Mouse (Mus musculus) kidney, postnatal 0 days (tissue): ENCODE results near the gene Maml3. TPM values are rescaled to one million over a fixed set of nuclear protein-coding genes. Genes with fewer than 3 reads are reported as not detected.

Experiments used
- ATAC-seq: fragments of 200-750 bp; cut with Nextera tagmentation; replicated peaks from 2 replicates; pipeline ENCODE4 v1.8.0; 2017; ENCODE audit warnings: low read depth, moderate number of reproducible peaks, moderate TSS enrichment, moderate library complexity; ENCODE audit not compliant: low FRiP score
- DNase-seq: peaks from one replicate; pipeline ENCODE4 v3.0.0-alpha.2; 2016; ENCODE audit warnings: low spot score
- H3K27ac ChIP-seq: fragments of 300-500 bp; sonication (generic); 2 replicates; pipeline ENCODE4 v1.5.1; 2014; ENCODE audit warnings: mild to moderate bottlenecking
- H3K27me3 ChIP-seq: fragments of 300-500 bp; sonication (generic); 2 replicates; pipeline ENCODE4 v1.6.1; 2014; ENCODE audit warnings: low read length, mixed read lengths; ENCODE audit not compliant: insufficient read depth
- H3K36me3 ChIP-seq: fragments of 300-500 bp; sonication (generic); 2 replicates; pipeline ENCODE4 v1.6.1; 2014; ENCODE audit warnings: low read length, mixed read lengths; ENCODE audit not compliant: insufficient read depth
- H3K4me1 ChIP-seq: fragments of 300-500 bp; sonication (generic); replicated peaks from 2 replicates; pipeline ENCODE4 v1.6.1; 2014; ENCODE audit warnings: antibody characterized with exemption, low read length, mixed read lengths; ENCODE audit not compliant: insufficient read depth
- H3K4me2 ChIP-seq: fragments of 300-500 bp; sonication (generic); 2 replicates; pipeline ENCODE4 v1.6.1; 2014; ENCODE audit warnings: mild to moderate bottlenecking, low read length, moderate library complexity, mixed read lengths
- H3K4me3 ChIP-seq: fragments of 300-500 bp; sonication (generic); replicated peaks from 2 replicates; pipeline ENCODE4 v1.5.1; 2014; ENCODE audit warnings: low read depth, low read length
- H3K9ac ChIP-seq: fragments of 300-500 bp; sonication (generic); 2 replicates; pipeline ENCODE4 v1.6.1; 2014; ENCODE audit warnings: low read depth, low read length
- H3K9me3 ChIP-seq: fragments of 300-500 bp; sonication (generic); replicated peaks from 2 replicates; pipeline ENCODE4 v1.6.1; 2016; ENCODE audit warnings: low read length, inconsistent platforms, mixed read lengths
- CTCF ChIP-seq: IDR thresholded peaks from 2 replicates; pipeline ENCODE4 v1.5.1; 2016; ENCODE audit warnings: antibody characterized with exemption, low read depth, mild to moderate bottlenecking, moderate library complexity
- WGBS: fragments of 180-500 bp; shearing (Covaris S2); extraction: QIAGEN DNeasy Blood & Tissue Kit; methylation state at CpG from one replicate; pipeline ENCODE4 v1.1.7; 2014; 5-methylcytosine and 5-hydroxymethylcytosine counted together
- polyA plus RNA-seq: library from polyadenylated mRNA; unstranded; fragments of >200 nt; fragmentation: Nextera tagmentation; extraction: Ambion mirVana; gene quantifications from 2 replicates; pipeline ENCODE4 v1.2.1, GENCODE M21; 2015

Maml3 gene
- polyA plus RNA-seq, 1 experiment from 2014 or later: 5.4 TPM

DNA sequence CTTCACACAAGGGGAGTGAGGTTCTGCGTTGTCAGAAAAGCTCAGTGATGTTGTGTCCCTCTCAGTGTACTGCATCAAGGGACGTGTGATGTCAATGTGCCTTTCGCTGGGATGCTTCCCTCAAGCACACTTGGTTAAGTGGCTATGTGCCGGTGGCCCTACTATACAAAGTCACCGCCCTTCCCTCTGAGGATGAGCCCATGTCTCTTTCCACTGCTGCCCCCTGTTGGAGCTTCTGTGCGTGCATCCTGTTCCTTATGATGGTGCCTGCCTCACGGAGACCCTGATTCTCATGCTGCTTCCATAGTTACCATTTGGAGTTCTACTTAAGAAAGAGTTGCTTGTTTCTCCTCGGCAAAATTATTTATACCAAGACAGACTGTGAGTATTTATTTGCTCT, 210.4 kb downstream of the Maml3 start:
- WGBS: 79% methylated on average over 8 of the region's 8 CpGs
- peak; percentile 43; the same call in 1 of the 2 replicates for TF ChIP-seq CTCF
- H3K9ac ChIP-seq: no peak overlapping the region
- H3K36me3 ChIP-seq: no peaks in the 10 kb centered on the region
- no peaks in the 10 kb centered on the region for H3K27me3 ChIP-seq
- H3K4me3 ChIP-seq: no peak overlapping the region
- no peak for DNase-seq
- H3K4me1 ChIP-seq: 0 out of 2 replicates have a peak, but pooled peaks cover 4% of the 10 kb centered on the region
- peaks cover 6% of the 10 kb centered on the region; the same call in 1 of the 2 replicates for H3K9me3 ChIP-seq
- H3K4me2 ChIP-seq: no peak overlapping the region
- no peak for ATAC-seq
- H3K27ac ChIP-seq: no peak overlapping the region

DNA sequence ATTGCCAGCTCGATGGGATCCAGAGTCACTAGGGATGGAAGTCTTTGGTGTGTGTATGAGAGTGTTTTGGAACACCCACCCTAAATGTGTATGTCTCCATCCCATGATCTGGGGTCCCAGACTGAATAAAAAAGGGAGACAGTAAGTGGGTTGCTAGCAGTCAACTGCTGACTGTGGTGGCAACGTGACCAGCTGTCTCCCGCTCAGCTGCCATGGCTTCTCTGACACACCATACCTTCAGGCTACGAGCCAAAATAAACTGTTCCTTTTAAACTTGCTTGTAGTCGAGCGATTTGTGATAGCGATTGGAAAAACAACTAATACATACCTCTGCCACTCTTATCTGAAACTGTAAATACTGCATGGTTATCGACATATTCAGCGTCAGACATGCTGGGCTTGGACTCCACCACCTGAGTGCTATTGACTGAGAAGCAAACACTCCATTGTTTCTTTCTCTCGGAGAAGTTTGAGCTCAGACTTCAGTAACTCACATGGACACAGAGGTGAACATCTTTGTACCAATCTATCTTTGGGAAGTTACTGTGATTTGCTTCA, 213.2 kb downstream of the Maml3 start:
- H3K4me2 ChIP-seq: no peak overlapping the region
- no peak overlapping the region for H3K4me3 ChIP-seq
- H3K36me3 ChIP-seq: no peaks in the 10 kb centered on the region
- WGBS: 76% methylated on average over 10 of the region's 10 CpGs
- no peak for TF ChIP-seq CTCF
- DNase-seq (no peak), ATAC-seq (no peak)
- H3K4me1 ChIP-seq: peaks cover 14% of the 10 kb centered on the region; the same call in 1 of the 2 replicates
- H3K9ac ChIP-seq: no peak overlapping the region
- H3K27ac ChIP-seq: no peak overlapping the region
- H3K9me3 ChIP-seq: peaks cover 6% of the 10 kb centered on the region; the same call in 1 of the 2 replicates
- no peaks in the 10 kb centered on the region for H3K27me3 ChIP-seq

DNA sequence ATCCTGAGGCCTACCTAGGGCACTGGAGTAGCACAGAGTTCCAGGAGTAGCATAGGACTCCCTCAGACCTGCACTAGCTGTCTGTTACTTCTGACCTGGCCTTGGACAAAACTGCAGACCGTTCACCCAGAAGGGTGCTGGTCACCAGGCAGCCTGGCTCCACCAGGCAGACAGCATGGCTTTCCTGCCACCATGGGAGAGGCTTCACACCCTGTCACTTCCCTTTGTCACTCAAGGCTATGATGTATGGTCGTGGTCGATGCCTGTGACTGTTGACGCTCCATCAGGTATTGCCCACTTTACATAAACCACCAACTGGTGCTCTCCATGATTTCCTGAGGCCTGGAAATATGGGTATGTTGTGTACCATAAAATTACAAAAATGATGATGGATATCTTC, 214.7 kb downstream of the Maml3 start:
- no peak for ATAC-seq
- no peak for DNase-seq
- Histone ChIP-seq H3K4me2 (no peak overlapping the region), H3K9ac (no peak overlapping the region), H3K4me3 (no peak overlapping the region), H3K9me3 (0 out of 2 replicates have a peak, but pooled peaks cover under 1% of the 10 kb centered on the region), H3K4me1 (peaks cover 14% of the 10 kb centered on the region; the same call in 1 of the 2 replicates), H3K27ac (no peak overlapping the region), H3K36me3 (no peaks in the 10 kb centered on the region), H3K27me3 (no peaks in the 10 kb centered on the region)
- TF ChIP-seq CTCF: no peak
- 65% methylated on average over 4 of the region's 4 CpGs for WGBS

DNA sequence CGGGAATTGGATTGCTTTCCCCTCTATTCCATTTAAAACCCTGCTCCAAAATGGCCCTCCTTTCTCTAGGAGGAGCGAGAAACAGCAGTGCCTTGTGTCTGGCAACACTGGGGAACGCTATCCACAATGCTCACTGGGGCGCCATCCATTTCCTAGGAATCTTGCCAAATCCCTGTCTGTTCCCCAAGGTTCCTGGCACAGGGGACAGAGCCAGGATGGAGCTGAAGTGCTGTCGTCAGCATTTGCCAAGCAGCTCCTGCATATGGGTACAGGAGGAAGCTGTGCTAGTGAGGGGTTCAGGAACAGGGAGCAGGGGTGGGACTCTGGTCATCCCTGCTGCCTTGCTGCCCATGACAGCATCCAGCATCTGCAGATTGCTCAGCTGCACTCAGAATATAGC, 215.1 kb downstream of the Maml3 start:
- ATAC-seq (no peak), DNase-seq (no peak)
- Histone ChIP-seq H3K9ac (no peak overlapping the region), H3K27ac (no peak overlapping the region), H3K4me2 (no peak overlapping the region), H3K4me3 (no peak overlapping the region), H3K36me3 (no peaks in the 10 kb centered on the region), H3K9me3 (no peaks in the 10 kb centered on the region), H3K4me1 (peaks cover 14% of the 10 kb centered on the region; the same call in 1 of the 2 replicates), H3K27me3 (no peaks in the 10 kb centered on the region)
- TF ChIP-seq CTCF: no peak
- WGBS: 72% methylated on average over 5 of the region's 5 CpGs

DNA sequence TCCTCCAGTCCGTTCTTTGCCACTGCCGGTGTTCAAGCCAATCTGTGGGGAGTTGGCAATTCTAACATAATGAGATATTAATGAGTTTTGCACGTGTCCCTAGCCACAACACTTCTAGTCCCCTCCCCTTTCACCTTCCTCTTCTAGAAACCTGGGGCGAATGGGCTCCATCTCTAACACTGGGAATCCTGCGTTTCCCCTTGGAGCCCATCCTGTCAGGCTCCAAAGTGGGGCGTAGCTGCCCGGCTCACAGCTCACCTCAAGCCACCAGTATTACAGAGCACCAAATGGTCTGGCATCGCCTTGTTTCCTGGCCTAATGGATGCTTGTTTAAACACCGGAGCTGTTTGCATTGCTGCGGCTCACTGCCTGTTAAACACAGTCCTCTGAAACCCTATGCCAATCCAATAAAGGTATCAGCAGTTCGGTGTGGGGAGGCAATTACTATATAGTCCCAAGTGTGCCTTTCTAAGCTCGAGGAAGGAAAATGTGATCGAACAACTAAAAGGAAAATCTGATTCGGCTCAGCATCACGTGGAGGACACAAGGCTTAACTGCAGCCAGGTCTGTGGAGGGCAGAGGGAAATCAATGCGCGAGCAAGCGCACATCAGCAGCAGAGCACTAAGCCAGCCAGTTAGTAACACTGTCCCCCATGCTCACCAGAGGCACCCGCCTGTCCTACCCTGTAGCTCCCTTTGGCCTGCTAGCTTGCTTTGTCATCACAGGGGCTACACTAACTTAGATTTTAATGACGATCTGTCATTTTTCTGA, 216.0 kb downstream of the Maml3 start:
- DNase-seq (no peak), ATAC-seq (peak; percentile 44; the same call in 1 of the 2 replicates)
- WGBS: 23% methylated on average over 20 of the region's 20 CpGs
- H3K4me2 ChIP-seq: peak overlapping the region; percentile 40
- H3K9me3 ChIP-seq: no peaks in the 10 kb centered on the region
- H3K27ac ChIP-seq: no peak overlapping the region
- no peaks in the 10 kb centered on the region for H3K27me3 ChIP-seq
- H3K4me3 ChIP-seq: no peak overlapping the region
- peaks cover 14% of the 10 kb centered on the region; the same call in 1 of the 2 replicates for H3K4me1 ChIP-seq
- H3K36me3 ChIP-seq: no peaks in the 10 kb centered on the region
- H3K9ac ChIP-seq: no peak overlapping the region; the same call in 1 of the 2 replicates
- TF ChIP-seq CTCF: no peak

DNA sequence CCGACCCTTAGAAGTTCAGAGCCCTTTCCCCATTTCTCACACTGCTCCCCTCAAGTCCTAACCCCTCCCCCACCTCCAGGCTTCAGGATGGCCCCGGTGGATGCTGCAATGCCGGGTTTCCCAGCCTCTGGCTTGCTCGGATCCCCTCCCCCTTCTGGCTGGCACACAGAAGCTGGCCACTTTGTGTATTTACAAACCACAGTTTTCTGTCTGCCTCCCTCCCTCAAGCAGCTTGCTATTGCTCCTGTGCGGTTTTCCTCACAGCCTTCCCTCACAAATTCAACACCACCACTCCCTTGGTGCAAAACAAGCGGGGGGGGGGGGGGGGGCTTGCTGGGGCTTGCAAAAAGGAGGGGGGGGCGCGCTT, 216.6 kb downstream of the Maml3 start:
- TF ChIP-seq CTCF: no peak
- ATAC-seq (no peak), DNase-seq (no peak)
- no peak overlapping the region; the same call in 1 of the 2 replicates for H3K9ac ChIP-seq
- no peak overlapping the region for H3K27ac ChIP-seq
- H3K36me3 ChIP-seq: no peaks in the 10 kb centered on the region
- no peaks in the 10 kb centered on the region for H3K27me3 ChIP-seq
- no peaks in the 10 kb centered on the region for H3K9me3 ChIP-seq
- peak overlapping the region; percentile 40 for H3K4me2 ChIP-seq
- H3K4me1 ChIP-seq: peaks cover 14% of the 10 kb centered on the region; the same call in 1 of the 2 replicates
- 13% methylated on average over 7 of the region's 8 CpGs for WGBS
- no peak overlapping the region for H3K4me3 ChIP-seq
